Mouse (Mus musculus): ENCODE results near the gene Htr6. TPM values are rescaled to one million over a fixed set of nuclear protein-coding genes. Genes with fewer than 3 reads are reported as not detected.

Gene Htr6
- polyA plus RNA-seq, 1 experiment from 2014 or later, result 0.56 TPM

- Histone ChIP-seq H3K27ac (replicated peaks; ENCODE audit: low read depth, low read length) (peak within 1 kb of the TSS; percentile 48), H3K4me3 (ENCODE audit: low read depth, low read length) (peak within 1 kb of the TSS; percentile 63), H3K36me3 (replicated peaks; ENCODE audit: control insufficient read depth, insufficient read depth, low read depth, low read length) (no peaks in the 10 kb centered on the region), H3K4me1 (ENCODE audit: control insufficient read depth, insufficient read depth, low read length) (peaks cover 3% of the 10 kb centered on the region; the same call in 1 of the 2 replicates), H3K27me3 (ENCODE audit: control insufficient read depth, insufficient read depth, low read length) (peaks cover 5% of the 10 kb centered on the region; the same call in 1 of the 2 replicates), H3K9me3 (replicated peaks; ENCODE audit: control insufficient read depth, low read length) (no peaks in the 10 kb centered on the region), H3K9ac (replicated peaks; ENCODE audit: low read length) (peak within 1 kb of the TSS; percentile 85), H3K4me2 (ENCODE audit: low read depth, low read length) (peak within 1 kb of the TSS; percentile 82)
- ATAC-seq (replicated peaks; ENCODE audit: insufficient number of reproducible peaks, low FRiP score, low TSS enrichment, low read depth) (no peak), DNase-seq (ENCODE audit: low spot score) (peak; percentile 63)
- WGBS, result under 1% methylated on average over 92 of the region's 105 CpGs
Observed at GRCm38 (mm10) chr4:139092356-139093195, 17.2 kb upstream of the Htr6 start, which contains the start of gene Nbl1. TSS of gene Nbl1 (minus strand) at chr4:139092993.

- peak overlapping the region; percentile 82 for H3K4me2 ChIP-seq (ENCODE audit: low read depth, low read length)
- peaks cover 5% of the 10 kb centered on the region; the same call in 1 of the 2 replicates for H3K27me3 ChIP-seq (ENCODE audit: control insufficient read depth, insufficient read depth, low read length)
- H3K36me3 ChIP-seq (replicated peaks; ENCODE audit: control insufficient read depth, insufficient read depth, low read depth, low read length), result no peaks in the 10 kb centered on the region
- H3K9me3 ChIP-seq (replicated peaks; ENCODE audit: control insufficient read depth, low read length), result no peaks in the 10 kb centered on the region
- peak overlapping the region; percentile 53 for H3K27ac ChIP-seq (replicated peaks; ENCODE audit: low read depth, low read length)
- peak overlapping the region; percentile 85 for H3K9ac ChIP-seq (replicated peaks; ENCODE audit: low read length)
- H3K4me1 ChIP-seq (ENCODE audit: control insufficient read depth, insufficient read depth, low read length), result peaks cover 3% of the 10 kb centered on the region; the same call in 1 of the 2 replicates
- 3% methylated on average over 28 of the region's 28 CpGs for WGBS
- H3K4me3 ChIP-seq (ENCODE audit: low read depth, low read length), result peak overlapping the region; percentile 63
- DNase-seq (ENCODE audit: low spot score) (peak; percentile 57), ATAC-seq (replicated peaks; ENCODE audit: insufficient number of reproducible peaks, low FRiP score, low TSS enrichment, low read depth) (0 out of 2 replicates have a peak, but pooled peaks have one; percentile 35)
Observed at GRCm38 (mm10) chr4:139091478-139092355, 16.3 kb upstream of the Htr6 start.

- peaks cover 5% of the 10 kb centered on the region; the same call in 1 of the 2 replicates for H3K27me3 ChIP-seq (ENCODE audit: control insufficient read depth, insufficient read depth, low read length)
- ATAC-seq (replicated peaks; ENCODE audit: insufficient number of reproducible peaks, low FRiP score, low TSS enrichment, low read depth), result 0 out of 2 replicates have a peak, but pooled peaks have one; percentile 2
- DNase-seq (ENCODE audit: low spot score), result peak; percentile 43
- H3K4me1 ChIP-seq (ENCODE audit: control insufficient read depth, insufficient read depth, low read length), result peaks cover 3% of the 10 kb centered on the region; the same call in 1 of the 2 replicates
- peak overlapping the region; percentile 63 for H3K4me3 ChIP-seq (ENCODE audit: low read depth, low read length)
- 14% methylated on average over 7 of the region's 7 CpGs for WGBS
- no peaks in the 10 kb centered on the region for H3K36me3 ChIP-seq (replicated peaks; ENCODE audit: control insufficient read depth, insufficient read depth, low read depth, low read length)
- H3K9ac ChIP-seq (replicated peaks; ENCODE audit: low read length), result peak overlapping the region; percentile 85
- H3K4me2 ChIP-seq (ENCODE audit: low read depth, low read length), result peak overlapping the region; percentile 82
- peak overlapping the region; percentile 53; the same call in 1 of the 2 replicates for H3K27ac ChIP-seq (replicated peaks; ENCODE audit: low read depth, low read length)
- no peaks in the 10 kb centered on the region for H3K9me3 ChIP-seq (replicated peaks; ENCODE audit: control insufficient read depth, low read length)
Observed at GRCm38 (mm10) chr4:139091066-139091465, 15.7 kb upstream of the Htr6 start.

DNA sequence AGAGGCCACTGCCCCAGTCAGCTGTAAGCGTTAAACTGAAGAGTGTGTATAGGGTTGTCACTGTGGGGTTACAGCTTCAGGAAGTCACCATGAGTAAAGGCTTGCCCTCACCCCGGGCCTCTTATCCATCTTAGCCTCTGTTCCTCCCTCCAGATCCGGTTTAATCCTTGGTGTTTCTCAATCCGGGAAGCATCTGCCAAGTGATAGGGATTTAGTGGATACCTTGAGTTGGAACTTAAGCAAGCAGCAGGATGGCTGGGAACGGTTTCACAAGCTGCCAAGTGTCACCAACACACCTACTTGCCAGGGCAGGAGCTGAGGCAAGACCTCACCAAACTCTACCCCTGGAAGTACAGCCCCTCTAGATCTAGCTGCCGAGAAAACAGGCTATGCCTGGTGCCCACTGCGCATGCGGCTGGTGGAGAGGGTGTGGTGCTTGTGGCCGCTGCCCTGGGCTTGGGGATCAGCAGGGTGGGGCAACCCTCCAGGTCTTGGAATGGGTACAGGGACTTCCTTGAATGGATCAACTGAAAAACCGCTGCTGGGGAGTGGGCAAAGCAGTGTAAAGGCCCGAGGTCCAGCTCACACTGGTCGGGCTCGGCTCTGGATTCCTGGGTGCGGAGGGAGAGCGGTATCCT lies 15.1 kb upstream of the Htr6 start:
- peak overlapping the region; percentile 85 for H3K9ac ChIP-seq (replicated peaks; ENCODE audit: low read length)

DNA sequence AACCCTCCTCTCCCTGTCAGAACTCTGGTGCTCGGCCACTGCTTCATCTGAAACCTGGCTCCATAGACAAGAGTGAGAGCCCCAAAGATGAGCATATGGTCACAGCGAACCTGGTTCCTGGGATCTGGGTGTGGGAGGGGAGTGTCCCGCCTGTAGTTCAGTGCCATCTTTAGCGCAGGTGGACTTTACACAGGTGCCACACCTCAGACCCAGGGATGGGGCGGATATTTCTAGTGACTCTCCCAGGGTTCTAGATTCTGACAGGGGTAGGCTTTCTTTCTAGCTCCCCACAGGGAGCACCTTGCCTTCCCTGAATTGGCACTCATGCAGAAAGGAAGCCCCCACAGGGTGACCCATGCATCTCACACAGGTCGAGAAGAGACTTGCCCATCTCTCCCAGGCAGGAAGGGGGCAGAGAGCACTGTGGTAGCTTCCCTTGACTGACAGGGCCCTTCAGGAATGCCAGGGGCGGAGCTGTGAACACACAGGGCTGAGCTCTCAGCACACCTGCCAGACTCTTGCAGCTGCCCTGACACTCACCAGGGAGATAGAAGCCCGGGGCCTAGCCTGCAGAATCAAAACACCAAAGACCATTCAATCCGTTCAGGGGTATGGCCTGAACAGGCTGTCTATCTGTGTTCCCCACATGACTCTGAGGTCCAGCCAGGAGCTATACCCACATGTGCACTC lies 13.8 kb upstream of the Htr6 start:
- H3K4me1 ChIP-seq (ENCODE audit: control insufficient read depth, insufficient read depth, low read length), result peaks cover 3% of the 10 kb centered on the region; the same call in 1 of the 2 replicates
- H3K4me2 ChIP-seq (ENCODE audit: low read depth, low read length), result no peak overlapping the region
- H3K27me3 ChIP-seq (ENCODE audit: control insufficient read depth, insufficient read depth, low read length), result peaks cover 5% of the 10 kb centered on the region; the same call in 1 of the 2 replicates
- H3K9ac ChIP-seq (replicated peaks; ENCODE audit: low read length), result no peak overlapping the region
- 55% methylated on average over 9 of the region's 9 CpGs for WGBS
- no peaks in the 10 kb centered on the region for H3K9me3 ChIP-seq (replicated peaks; ENCODE audit: control insufficient read depth, low read length)
- ATAC-seq (replicated peaks; ENCODE audit: insufficient number of reproducible peaks, low FRiP score, low TSS enrichment, low read depth) (no peak), DNase-seq (ENCODE audit: low spot score) (no peak)
- no peaks in the 10 kb centered on the region for H3K36me3 ChIP-seq (replicated peaks; ENCODE audit: control insufficient read depth, insufficient read depth, low read depth, low read length)
- H3K4me3 ChIP-seq (ENCODE audit: low read depth, low read length), result no peak overlapping the region
- no peak overlapping the region for H3K27ac ChIP-seq (replicated peaks; ENCODE audit: low read depth, low read length)

More for the DNA sequence above, 15.1 kb upstream of the Htr6 start:
- peaks cover 3% of the 10 kb centered on the region; the same call in 1 of the 2 replicates for H3K4me1 ChIP-seq (ENCODE audit: control insufficient read depth, insufficient read depth, low read length)
- DNase-seq (ENCODE audit: low spot score) (no peak), ATAC-seq (replicated peaks; ENCODE audit: insufficient number of reproducible peaks, low FRiP score, low TSS enrichment, low read depth) (no peak)
- H3K4me2 ChIP-seq (ENCODE audit: low read depth, low read length), result peak overlapping the region; percentile 82
- H3K27me3 ChIP-seq (ENCODE audit: control insufficient read depth, insufficient read depth, low read length), result peaks cover 5% of the 10 kb centered on the region; the same call in 1 of the 2 replicates
- no peak overlapping the region for H3K27ac ChIP-seq (replicated peaks; ENCODE audit: low read depth, low read length)
- H3K4me3 ChIP-seq (ENCODE audit: low read depth, low read length), result peak overlapping the region; percentile 63
- WGBS, result 59% methylated on average over 15 of the region's 15 CpGs
- no peaks in the 10 kb centered on the region for H3K36me3 ChIP-seq (replicated peaks; ENCODE audit: control insufficient read depth, insufficient read depth, low read depth, low read length)
- no peaks in the 10 kb centered on the region for H3K9me3 ChIP-seq (replicated peaks; ENCODE audit: control insufficient read depth, low read length)

DNA sequence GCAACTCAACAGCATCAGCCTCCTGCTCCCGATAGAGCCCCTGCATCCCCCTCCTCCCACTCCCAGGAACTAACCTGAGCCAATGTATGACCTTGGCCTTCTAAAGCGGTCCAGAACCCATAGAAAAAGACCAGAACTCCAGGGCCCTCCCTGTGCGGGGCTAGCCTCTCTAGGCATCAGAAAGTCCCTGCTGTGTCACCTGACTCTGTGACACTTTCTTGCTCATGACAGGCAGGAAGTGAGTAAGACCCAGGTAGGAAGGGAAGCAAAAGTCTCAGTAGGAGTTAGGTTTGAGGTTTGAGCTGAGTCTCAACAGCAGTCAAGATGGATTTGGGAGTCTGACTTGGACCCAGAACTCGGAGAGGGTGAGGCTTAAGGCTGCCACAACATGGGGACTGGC lies 11.6 kb upstream of the Htr6 start:
- ATAC-seq (replicated peaks; ENCODE audit: insufficient number of reproducible peaks, low FRiP score, low TSS enrichment, low read depth), result no peak
- peaks cover 7% of the 10 kb centered on the region for H3K4me1 ChIP-seq (ENCODE audit: control insufficient read depth, insufficient read depth, low read length)

GRCm38 (mm10) chr4:139086037-139086436 lies 10.7 kb upstream of the Htr6 start:
- H3K9ac ChIP-seq (replicated peaks; ENCODE audit: low read length), result no peak overlapping the region

More for the DNA sequence above, 11.6 kb upstream of the Htr6 start:
- Histone ChIP-seq H3K4me3 (ENCODE audit: low read depth, low read length) (no peak overlapping the region), H3K27ac (replicated peaks; ENCODE audit: low read depth, low read length) (no peak overlapping the region), H3K9me3 (replicated peaks; ENCODE audit: control insufficient read depth, low read length) (no peaks in the 10 kb centered on the region), H3K9ac (replicated peaks; ENCODE audit: low read length) (no peak overlapping the region), H3K4me2 (ENCODE audit: low read depth, low read length) (no peak overlapping the region), H3K36me3 (replicated peaks; ENCODE audit: control insufficient read depth, insufficient read depth, low read depth, low read length) (no peaks in the 10 kb centered on the region), H3K27me3 (ENCODE audit: control insufficient read depth, insufficient read depth, low read length) (peaks cover 2% of the 10 kb centered on the region; the same call in 1 of the 2 replicates)
- no peak for DNase-seq (ENCODE audit: low spot score)
- 75% methylated on average over 4 of the region's 4 CpGs for WGBS

More at GRCm38 (mm10) chr4:139086037-139086436, 10.7 kb upstream of the Htr6 start:
- H3K27ac ChIP-seq (replicated peaks; ENCODE audit: low read depth, low read length), result no peak overlapping the region
- no peak overlapping the region for H3K4me2 ChIP-seq (ENCODE audit: low read depth, low read length)
- H3K4me1 ChIP-seq (ENCODE audit: control insufficient read depth, insufficient read depth, low read length), result peaks cover 6% of the 10 kb centered on the region
- no peaks in the 10 kb centered on the region for H3K9me3 ChIP-seq (replicated peaks; ENCODE audit: control insufficient read depth, low read length)
- no peak overlapping the region for H3K4me3 ChIP-seq (ENCODE audit: low read depth, low read length)
- 20% methylated on average over 5 of the region's 5 CpGs for WGBS
- no peaks in the 10 kb centered on the region for H3K36me3 ChIP-seq (replicated peaks; ENCODE audit: control insufficient read depth, insufficient read depth, low read depth, low read length)
- ATAC-seq (replicated peaks; ENCODE audit: insufficient number of reproducible peaks, low FRiP score, low TSS enrichment, low read depth) (no peak), DNase-seq (ENCODE audit: low spot score) (peak; percentile 93)
- H3K27me3 ChIP-seq (ENCODE audit: control insufficient read depth, insufficient read depth, low read length), result peaks cover 2% of the 10 kb centered on the region; the same call in 1 of the 2 replicates
